Mouse (Mus musculus) kidney, postnatal 0 days (tissue): ENCODE measurements around the gene Gins2. TPM values are rescaled to one million over a fixed set of nuclear protein-coding genes. Genes with fewer than 3 reads are reported as not detected.

Experiments used
- ATAC-seq: fragments of 200-750 bp; cut with Nextera tagmentation; replicated peaks from 2 replicates; pipeline ENCODE4 v1.8.0; 2017; ENCODE audit warnings: low read depth, moderate number of reproducible peaks, moderate TSS enrichment, moderate library complexity; ENCODE audit not compliant: low FRiP score
- DNase-seq: peaks from one replicate; pipeline ENCODE4 v3.0.0-alpha.2; 2016; ENCODE audit warnings: low spot score
- H3K27ac ChIP-seq: fragments of 300-500 bp; sonication (generic); 2 replicates; pipeline ENCODE4 v1.5.1; 2014; ENCODE audit warnings: mild to moderate bottlenecking
- H3K27me3 ChIP-seq: fragments of 300-500 bp; sonication (generic); 2 replicates; pipeline ENCODE4 v1.6.1; 2014; ENCODE audit warnings: low read length, mixed read lengths; ENCODE audit not compliant: insufficient read depth
- H3K36me3 ChIP-seq: fragments of 300-500 bp; sonication (generic); 2 replicates; pipeline ENCODE4 v1.6.1; 2014; ENCODE audit warnings: low read length, mixed read lengths; ENCODE audit not compliant: insufficient read depth
- H3K4me1 ChIP-seq: fragments of 300-500 bp; sonication (generic); replicated peaks from 2 replicates; pipeline ENCODE4 v1.6.1; 2014; ENCODE audit warnings: antibody characterized with exemption, low read length, mixed read lengths; ENCODE audit not compliant: insufficient read depth
- H3K4me2 ChIP-seq: fragments of 300-500 bp; sonication (generic); 2 replicates; pipeline ENCODE4 v1.6.1; 2014; ENCODE audit warnings: mild to moderate bottlenecking, low read length, moderate library complexity, mixed read lengths
- H3K4me3 ChIP-seq: fragments of 300-500 bp; sonication (generic); replicated peaks from 2 replicates; pipeline ENCODE4 v1.5.1; 2014; ENCODE audit warnings: low read depth, low read length
- H3K9ac ChIP-seq: fragments of 300-500 bp; sonication (generic); 2 replicates; pipeline ENCODE4 v1.6.1; 2014; ENCODE audit warnings: low read depth, low read length
- H3K9me3 ChIP-seq: fragments of 300-500 bp; sonication (generic); replicated peaks from 2 replicates; pipeline ENCODE4 v1.6.1; 2016; ENCODE audit warnings: low read length, inconsistent platforms, mixed read lengths
- CTCF ChIP-seq: IDR thresholded peaks from 2 replicates; pipeline ENCODE4 v1.5.1; 2016; ENCODE audit warnings: antibody characterized with exemption, low read depth, mild to moderate bottlenecking, moderate library complexity
- WGBS: fragments of 180-500 bp; shearing (Covaris S2); extraction: QIAGEN DNeasy Blood & Tissue Kit; methylation state at CpG from one replicate; pipeline ENCODE4 v1.1.7; 2014; 5-methylcytosine and 5-hydroxymethylcytosine counted together
- polyA plus RNA-seq: library from polyadenylated mRNA; unstranded; fragments of >200 nt; fragmentation: Nextera tagmentation; extraction: Ambion mirVana; gene quantifications from 2 replicates; pipeline ENCODE4 v1.2.1, GENCODE M21; 2015

The Gins2 gene
- polyA plus RNA-seq, 1 experiment from 2014 or later = 54.0 TPM

- no peaks in the 10 kb centered on the region for H3K27me3 ChIP-seq
- H3K4me1 ChIP-seq = peaks cover 68% of the 10 kb centered on the region
- H3K9ac ChIP-seq = no peak overlapping the region
- H3K9me3 ChIP-seq = no peaks in the 10 kb centered on the region
- no peaks in the 10 kb centered on the region for H3K36me3 ChIP-seq
- WGBS = 52% methylated on average over 16 of the region's 16 CpGs
- no peak for ATAC-seq
- no peak for DNase-seq
- no peak overlapping the region for H3K4me3 ChIP-seq
- no peak overlapping the region for H3K27ac ChIP-seq
- no peak overlapping the region for H3K4me2 ChIP-seq
- TF ChIP-seq CTCF = no peak
These were observed 40.8 kb downstream of the Gins2 start for GRCm38 (mm10) chr8:120548313-120548761.

- H3K27ac ChIP-seq = no peak overlapping the region
- H3K9ac ChIP-seq = no peak overlapping the region
- 56% methylated on average over 9 of the region's 9 CpGs for WGBS
- H3K4me2 ChIP-seq = no peak overlapping the region
- H3K36me3 ChIP-seq = no peaks in the 10 kb centered on the region
- no peaks in the 10 kb centered on the region for H3K27me3 ChIP-seq
- TF ChIP-seq CTCF = no peak
- ATAC-seq = no peak
- H3K9me3 ChIP-seq = no peaks in the 10 kb centered on the region
- H3K4me3 ChIP-seq = no peak overlapping the region
- H3K4me1 ChIP-seq = peaks cover 75% of the 10 kb centered on the region
- no peak for DNase-seq
These were observed 41.5 kb downstream of the Gins2 start for GRCm38 (mm10) chr8:120547562-120547961.

- DNase-seq (peak; percentile 46), ATAC-seq (no peak)
- Histone ChIP-seq H3K4me1 (peaks cover 66% of the 10 kb centered on the region), H3K4me2 (no peak overlapping the region), H3K9ac (no peak overlapping the region), H3K27me3 (no peaks in the 10 kb centered on the region), H3K4me3 (no peak overlapping the region), H3K9me3 (no peaks in the 10 kb centered on the region), H3K27ac (peak overlapping the region; percentile 68), H3K36me3 (no peaks in the 10 kb centered on the region)
- TF ChIP-seq CTCF = no peak
- WGBS = 60% methylated on average over 5 of the region's 5 CpGs
These were observed 44.9 kb downstream of the Gins2 start for GRCm38 (mm10) chr8:120544155-120544554.

- 63% methylated on average over 8 of the region's 8 CpGs for WGBS
- Histone ChIP-seq H3K27me3 (no peaks in the 10 kb centered on the region), H3K4me3 (no peak overlapping the region), H3K27ac (peak overlapping the region; percentile 68), H3K9me3 (no peaks in the 10 kb centered on the region), H3K36me3 (no peaks in the 10 kb centered on the region), H3K4me1 (peaks cover 64% of the 10 kb centered on the region), H3K4me2 (no peak overlapping the region), H3K9ac (no peak overlapping the region)
- TF ChIP-seq CTCF = no peak
- DNase-seq (no peak), ATAC-seq (no peak)
These were observed 45.6 kb downstream of the Gins2 start for GRCm38 (mm10) chr8:120543416-120544055.

- peaks cover 64% of the 10 kb centered on the region for H3K4me1 ChIP-seq
- H3K36me3 ChIP-seq = no peaks in the 10 kb centered on the region
- 34% methylated on average over 13 of the region's 13 CpGs for WGBS
- no peak for TF ChIP-seq CTCF
- H3K27ac ChIP-seq = peak overlapping the region; percentile 68; the same call in 1 of the 2 replicates
- DNase-seq (no peak), ATAC-seq (no peak)
- no peaks in the 10 kb centered on the region for H3K9me3 ChIP-seq
- H3K4me3 ChIP-seq = no peak overlapping the region
- H3K27me3 ChIP-seq = no peaks in the 10 kb centered on the region
- no peak overlapping the region for H3K4me2 ChIP-seq
- H3K9ac ChIP-seq = no peak overlapping the region
These were observed 46.1 kb downstream of the Gins2 start for GRCm38 (mm10) chr8:120542995-120543394.

- no peak overlapping the region for H3K9ac ChIP-seq
- no peak overlapping the region for H3K4me3 ChIP-seq
These were observed 49.1 kb downstream of the Gins2 start for GRCm38 (mm10) chr8:120539775-120540625.

More at GRCm38 (mm10) chr8:120539775-120540625, 49.1 kb downstream of the Gins2 start:
- peak overlapping the region; percentile 99 for H3K4me2 ChIP-seq
- H3K4me1 ChIP-seq = peaks cover 61% of the 10 kb centered on the region
- 29% methylated on average over 23 of the region's 23 CpGs for WGBS
- peak overlapping the region; percentile 96 for H3K27ac ChIP-seq
- no peak for TF ChIP-seq CTCF
- H3K36me3 ChIP-seq = no peaks in the 10 kb centered on the region
- DNase-seq (peak; percentile 42), ATAC-seq (no peak)
- H3K9me3 ChIP-seq = no peaks in the 10 kb centered on the region
- H3K27me3 ChIP-seq = no peaks in the 10 kb centered on the region
